Mouse (Mus musculus) hindbrain, embryonic 13.5 days (tissue): ENCODE results near the gene Parvb. TPM values are rescaled to one million over a fixed set of nuclear protein-coding genes. Genes with fewer than 3 reads are reported as not detected.

ENCODE experiments used
- ATAC-seq: fragments of 200-750 bp; cut with Nextera tagmentation; 2 replicates; pipeline ENCODE4 v1.8.0; 2017; ENCODE audit warnings: moderate TSS enrichment; ENCODE audit not compliant: low FRiP score
- H3K27ac ChIP-seq: fragments of 300-500 bp; sonication (generic); 2 replicates; pipeline ENCODE4 v1.5.1; 2015; ENCODE audit warnings: inconsistent platforms, mild to moderate bottlenecking, moderate library complexity
- H3K27me3 ChIP-seq: fragments of 300-500 bp; sonication (generic); 2 replicates; pipeline ENCODE4 v1.6.1; 2015; ENCODE audit warnings: mild to moderate bottlenecking, inconsistent platforms
- H3K36me3 ChIP-seq: fragments of 300-500 bp; sonication (generic); 2 replicates; pipeline ENCODE4 v1.6.1; 2015; ENCODE audit warnings: mild to moderate bottlenecking, inconsistent platforms
- H3K4me1 ChIP-seq: fragments of 300-500 bp; sonication (generic); replicated peaks from 2 replicates; pipeline ENCODE4 v1.6.1; 2015; ENCODE audit warnings: inconsistent platforms
- H3K4me2 ChIP-seq: fragments of 300-500 bp; sonication (generic); 2 replicates; pipeline ENCODE4 v1.6.1; 2015; ENCODE audit warnings: inconsistent platforms, mild to moderate bottlenecking, moderate library complexity
- H3K4me3 ChIP-seq: fragments of 300-500 bp; sonication (generic); 2 replicates; pipeline ENCODE4 v1.5.1; 2015; ENCODE audit warnings: mild to moderate bottlenecking, inconsistent platforms
- H3K9ac ChIP-seq: fragments of 300-500 bp; sonication (generic); 2 replicates; pipeline ENCODE4 v1.6.1; 2015; ENCODE audit warnings: mild to moderate bottlenecking, inconsistent platforms
- H3K9me3 ChIP-seq: fragments of 300-500 bp; sonication (generic); 2 replicates; pipeline ENCODE4 v1.6.1; 2016; ENCODE audit warnings: inconsistent platforms
- WGBS: fragments of 180-500 bp; shearing (Covaris S2); methylation state at CpG from one replicate; pipeline ENCODE4 v1.1.7; 2015; 5-methylcytosine and 5-hydroxymethylcytosine counted together
- polyA plus RNA-seq: library from polyadenylated mRNA; unstranded; fragments of >200 nt; fragmentation: Nextera tagmentation; extraction: Ambion mirVana; gene quantifications from 2 replicates; pipeline ENCODE4 v1.2.1, GENCODE M21; 2015

Parvb gene
- polyA plus RNA-seq, 1 experiment from 2014 or later = 3.9 TPM

DNA sequence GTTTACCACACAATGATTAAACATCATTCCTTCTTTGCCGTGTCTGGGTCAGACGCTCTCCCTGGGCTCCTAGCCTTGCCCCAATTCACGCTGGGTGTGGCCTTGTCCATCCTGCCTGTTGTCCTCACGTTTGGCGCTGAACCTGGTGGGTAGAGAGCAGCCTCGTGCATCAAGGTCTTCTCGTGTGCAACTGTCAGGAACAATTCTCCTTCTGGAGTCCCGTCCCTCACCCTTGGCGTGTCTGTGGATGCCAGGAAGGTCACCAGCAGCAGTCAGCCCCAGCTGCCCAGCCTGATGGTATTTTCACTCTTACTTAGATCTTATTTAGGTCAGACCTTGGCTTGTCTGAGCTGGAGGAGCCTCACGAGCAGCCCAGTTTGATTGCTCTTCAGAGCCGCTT, 33.3 kb downstream of the Parvb start:
- Histone ChIP-seq H3K4me2 (no peak overlapping the region), H3K9ac (no peak overlapping the region), H3K36me3 (no peaks in the 10 kb centered on the region), H3K27ac (0 out of 2 replicates have a peak overlapping the region, but pooled peaks have one; percentile 12), H3K4me3 (no peak overlapping the region), H3K27me3 (0 out of 2 replicates have a peak, but pooled peaks cover 11% of the 10 kb centered on the region), H3K4me1 (peaks cover 29% of the 10 kb centered on the region), H3K9me3 (no peaks in the 10 kb centered on the region)
- ATAC-seq = no peak
- WGBS = 65% methylated on average over 11 of the region's 11 CpGs

DNA sequence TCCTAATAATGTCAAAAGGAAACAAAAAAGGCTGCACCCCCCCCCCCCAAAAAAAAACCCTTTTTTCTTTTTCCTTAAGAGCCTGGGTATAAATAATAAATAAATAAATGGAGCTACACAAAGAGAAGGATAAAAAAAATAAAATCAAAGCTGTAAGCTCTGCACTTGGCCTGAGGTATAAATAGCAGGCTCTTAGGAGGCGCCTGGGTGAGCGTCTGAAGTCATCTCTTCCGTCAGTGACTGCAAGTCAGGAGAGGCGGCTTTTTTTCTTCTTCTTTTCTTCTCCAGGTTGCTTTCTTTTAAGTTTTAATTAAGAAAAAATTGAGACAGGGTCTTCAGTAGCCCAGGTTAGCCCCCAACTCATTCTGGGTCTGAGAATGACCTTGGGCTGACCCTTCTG, 34.4 kb downstream of the Parvb start:
- no peaks in the 10 kb centered on the region for H3K9me3 ChIP-seq
- H3K36me3 ChIP-seq = no peaks in the 10 kb centered on the region
- H3K27ac ChIP-seq = 0 out of 2 replicates have a peak overlapping the region, but pooled peaks have one; percentile 3
- H3K9ac ChIP-seq = no peak overlapping the region
- no peak for ATAC-seq
- no peak overlapping the region for H3K4me2 ChIP-seq
- no peak overlapping the region for H3K4me3 ChIP-seq
- 75% methylated on average over 4 of the region's 4 CpGs for WGBS
- H3K4me1 ChIP-seq = peaks cover 20% of the 10 kb centered on the region
- 0 out of 2 replicates have a peak, but pooled peaks cover 11% of the 10 kb centered on the region for H3K27me3 ChIP-seq

DNA sequence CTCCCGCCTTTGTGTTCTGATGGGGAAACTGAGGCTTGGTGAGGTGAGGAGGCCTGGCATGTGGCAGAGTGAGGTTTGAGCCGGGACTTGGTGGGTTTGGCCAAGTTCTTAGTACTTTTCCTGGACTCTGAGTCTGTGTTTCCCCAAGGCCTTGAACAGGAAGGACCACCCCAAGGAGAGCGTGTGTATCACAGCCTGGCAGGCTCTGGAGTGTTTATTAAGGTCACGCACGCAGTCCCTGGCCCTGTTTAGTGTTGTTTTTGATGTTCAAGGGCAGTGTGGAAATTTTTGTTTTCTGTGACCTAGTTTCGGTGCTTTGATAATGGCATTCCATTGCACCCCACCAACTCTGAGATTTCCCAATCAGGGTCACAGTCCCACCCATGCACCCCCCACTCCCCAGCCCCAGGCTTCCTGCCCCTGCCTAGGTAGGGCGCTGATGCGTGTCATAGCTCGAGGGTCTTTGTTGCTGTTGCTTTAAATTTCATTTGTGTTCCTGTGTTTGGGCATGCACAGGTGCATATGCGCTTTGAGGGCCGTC, 35.9 kb downstream of the Parvb start:
- ATAC-seq = no peak
- Histone ChIP-seq H3K4me2 (no peak overlapping the region), H3K9ac (no peak overlapping the region), H3K36me3 (no peaks in the 10 kb centered on the region), H3K4me1 (peaks cover 17% of the 10 kb centered on the region), H3K9me3 (no peaks in the 10 kb centered on the region), H3K27ac (no peak overlapping the region), H3K4me3 (no peak overlapping the region), H3K27me3 (0 out of 2 replicates have a peak, but pooled peaks cover 7% of the 10 kb centered on the region)
- 92% methylated on average over 11 of the region's 11 CpGs for WGBS

DNA sequence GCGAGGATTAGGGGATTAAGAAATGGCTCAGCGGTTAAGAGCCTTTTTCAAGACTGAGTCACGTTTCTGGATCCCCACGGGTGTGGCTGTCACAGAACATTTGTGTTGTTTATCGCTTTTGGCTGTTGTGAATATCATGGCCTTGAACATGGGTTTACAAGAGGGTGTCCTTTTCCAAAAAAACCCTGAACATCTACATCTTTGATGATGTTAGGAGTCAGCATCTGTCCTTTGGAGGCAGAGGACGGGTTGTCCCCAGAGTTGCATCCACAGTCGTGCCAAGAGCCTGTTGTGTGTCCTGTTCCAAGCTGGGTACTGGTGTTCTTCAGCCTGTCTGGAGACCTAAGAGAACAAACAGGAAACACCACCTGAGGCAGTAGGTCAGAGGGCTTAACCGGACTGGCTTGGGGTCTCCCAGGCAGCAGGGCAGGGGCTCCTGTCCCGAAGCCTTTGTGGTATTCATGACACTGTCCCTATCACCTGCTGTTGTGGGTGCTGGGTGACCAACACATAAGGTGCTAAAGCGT, 37.3 kb downstream of the Parvb start:
- Histone ChIP-seq H3K9me3 (no peaks in the 10 kb centered on the region), H3K4me1 (peaks cover 10% of the 10 kb centered on the region; the same call in 1 of the 2 replicates), H3K9ac (no peak overlapping the region), H3K36me3 (no peaks in the 10 kb centered on the region), H3K4me2 (no peak overlapping the region), H3K4me3 (no peak overlapping the region), H3K27ac (no peak overlapping the region), H3K27me3 (0 out of 2 replicates have a peak, but pooled peaks cover 7% of the 10 kb centered on the region)
- 87% methylated on average over 10 of the region's 10 CpGs for WGBS
- ATAC-seq = no peak

DNA sequence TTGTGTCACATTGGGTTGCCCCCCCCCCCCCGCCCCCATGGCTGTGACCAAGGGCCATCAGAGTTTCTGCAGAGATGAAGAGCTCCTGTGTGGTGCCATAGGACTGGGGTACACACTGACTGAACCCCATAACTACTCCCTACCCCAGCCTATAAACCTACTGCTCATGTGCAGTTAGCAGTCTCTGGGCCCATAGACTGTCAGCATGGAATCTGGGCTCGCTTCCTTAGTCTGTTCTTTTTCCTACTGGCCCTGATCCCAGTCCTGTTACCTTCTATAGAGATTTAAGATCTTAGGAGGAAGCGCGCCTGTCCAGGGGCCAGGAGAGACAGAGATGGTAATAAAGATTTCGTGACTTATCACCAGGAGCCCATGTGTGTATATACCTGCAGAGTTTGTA, 38.2 kb downstream of the Parvb start:
- Histone ChIP-seq H3K4me2 (no peak overlapping the region), H3K9me3 (no peaks in the 10 kb centered on the region), H3K9ac (no peak overlapping the region), H3K4me1 (peaks cover 9% of the 10 kb centered on the region; the same call in 1 of the 2 replicates), H3K27me3 (0 out of 2 replicates have a peak, but pooled peaks cover 7% of the 10 kb centered on the region), H3K4me3 (no peak overlapping the region), H3K27ac (no peak overlapping the region), H3K36me3 (no peaks in the 10 kb centered on the region)
- whole genome bisulfite sequencing = 95% methylated on average over 5 of the region's 5 CpGs
- ATAC-seq = no peak

DNA sequence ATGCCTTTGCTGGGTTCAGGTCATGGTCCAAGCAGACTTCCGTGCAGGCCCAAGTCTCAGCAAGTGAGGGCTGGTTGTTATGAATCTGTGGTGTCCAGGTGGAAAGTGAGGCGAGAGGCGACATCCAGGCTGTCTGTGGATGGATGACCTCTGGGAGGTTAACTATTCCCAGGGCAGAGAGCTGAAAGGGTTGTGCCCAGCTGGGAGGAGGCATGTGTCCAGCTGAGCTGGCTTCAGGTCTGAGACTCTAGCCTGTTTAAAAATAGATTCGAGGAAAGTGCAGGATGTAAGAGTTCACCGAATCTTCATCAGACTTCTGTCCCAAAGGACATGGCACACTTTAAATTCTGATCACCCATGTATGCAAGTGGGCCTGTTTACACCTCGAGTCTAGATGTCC, 38.6 kb downstream of the Parvb start:
- H3K9ac ChIP-seq = no peak overlapping the region
- H3K4me2 ChIP-seq = no peak overlapping the region
- no peak for ATAC-seq
- H3K36me3 ChIP-seq = no peaks in the 10 kb centered on the region
- no peak overlapping the region for H3K27ac ChIP-seq
- WGBS = 71% methylated on average over 6 of the region's 6 CpGs
- H3K9me3 ChIP-seq = no peaks in the 10 kb centered on the region
- 0 out of 2 replicates have a peak, but pooled peaks cover 4% of the 10 kb centered on the region for H3K4me1 ChIP-seq
- H3K4me3 ChIP-seq = no peak overlapping the region
- 0 out of 2 replicates have a peak, but pooled peaks cover 7% of the 10 kb centered on the region for H3K27me3 ChIP-seq

DNA sequence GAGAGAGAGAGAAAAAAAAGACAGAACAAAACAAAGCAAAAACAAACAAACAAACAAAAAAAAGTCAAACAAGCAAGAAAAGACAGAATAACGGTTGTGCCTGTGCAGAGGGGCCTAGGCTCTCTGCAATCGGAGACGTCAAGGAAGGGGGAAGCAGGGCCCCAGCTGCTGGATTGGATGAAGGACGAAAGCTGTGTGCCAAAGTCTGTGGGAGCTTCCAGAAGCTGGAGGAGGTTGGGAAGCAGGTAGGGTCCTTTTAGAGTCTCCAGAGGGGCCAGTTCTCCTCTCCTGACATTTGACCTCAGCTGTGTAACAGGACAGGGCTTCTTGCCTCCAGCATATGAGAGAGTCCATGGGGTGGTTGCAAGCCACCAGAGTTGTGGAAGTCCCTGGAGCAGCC, 44.2 kb downstream of the Parvb start:
- Histone ChIP-seq H3K4me1 (peaks cover 19% of the 10 kb centered on the region), H3K9me3 (no peaks in the 10 kb centered on the region), H3K27ac (no peak overlapping the region), H3K4me3 (no peak overlapping the region), H3K9ac (no peak overlapping the region), H3K36me3 (no peaks in the 10 kb centered on the region), H3K27me3 (no peaks in the 10 kb centered on the region), H3K4me2 (no peak overlapping the region)
- 90% methylated on average over 4 of the region's 4 CpGs for WGBS
- no peak for ATAC-seq

DNA sequence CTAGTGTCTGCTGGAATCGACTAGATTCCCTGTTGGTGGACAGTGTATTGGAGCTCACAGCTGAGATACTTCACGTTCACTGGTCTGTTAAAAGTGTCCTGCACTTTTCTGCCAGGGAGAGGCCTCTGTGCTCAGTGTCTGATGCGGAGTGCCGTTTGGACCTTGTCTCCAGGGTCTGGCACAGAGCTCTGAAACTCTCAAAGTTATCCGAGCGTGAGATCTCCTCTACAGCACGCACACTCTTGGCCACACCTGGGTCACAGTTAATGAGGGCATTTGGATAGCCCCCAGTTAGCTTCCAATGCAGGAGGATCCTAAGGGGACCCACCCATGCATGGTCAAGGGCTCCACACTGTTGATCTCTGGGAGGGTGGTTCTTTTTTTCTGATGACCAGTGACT, 46.2 kb downstream of the Parvb start:
- Histone ChIP-seq H3K36me3 (no peaks in the 10 kb centered on the region), H3K9me3 (no peaks in the 10 kb centered on the region), H3K4me3 (no peak overlapping the region), H3K4me2 (no peak overlapping the region), H3K9ac (no peak overlapping the region), H3K27ac (peak overlapping the region; percentile 50; the same call in 1 of the 2 replicates), H3K27me3 (no peaks in the 10 kb centered on the region), H3K4me1 (peaks cover 23% of the 10 kb centered on the region)
- ATAC-seq = no peak
- 80% methylated on average over 7 of the region's 7 CpGs for WGBS

DNA sequence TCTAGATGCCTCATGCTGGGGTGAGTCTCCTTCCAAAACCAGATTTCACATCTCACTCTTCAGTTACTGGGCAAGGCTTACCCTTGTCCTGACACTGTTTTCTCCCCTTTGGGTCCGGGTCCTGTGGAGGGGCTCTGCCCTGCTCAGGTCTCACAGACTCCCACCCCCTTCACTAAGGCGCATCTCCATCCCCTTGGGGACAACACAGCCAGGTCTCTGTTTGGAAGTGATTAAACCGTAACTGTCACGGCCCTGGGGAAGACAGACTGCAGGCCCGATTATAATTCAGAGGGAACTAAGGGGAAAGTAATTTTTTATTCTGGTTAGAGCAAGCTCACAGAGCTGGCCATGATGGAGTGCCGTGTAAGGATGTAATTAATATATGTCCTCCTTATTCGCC, 46.8 kb downstream of the Parvb start:
- H3K4me2 ChIP-seq = no peak overlapping the region
- H3K4me1 ChIP-seq = peaks cover 23% of the 10 kb centered on the region
- 36% methylated on average over 7 of the region's 7 CpGs for WGBS
- no peak for ATAC-seq
- H3K27ac ChIP-seq = peak overlapping the region; percentile 50; the same call in 1 of the 2 replicates
- H3K27me3 ChIP-seq = no peaks in the 10 kb centered on the region
- no peaks in the 10 kb centered on the region for H3K36me3 ChIP-seq
- no peak overlapping the region for H3K4me3 ChIP-seq
- H3K9ac ChIP-seq = no peak overlapping the region
- H3K9me3 ChIP-seq = no peaks in the 10 kb centered on the region

DNA sequence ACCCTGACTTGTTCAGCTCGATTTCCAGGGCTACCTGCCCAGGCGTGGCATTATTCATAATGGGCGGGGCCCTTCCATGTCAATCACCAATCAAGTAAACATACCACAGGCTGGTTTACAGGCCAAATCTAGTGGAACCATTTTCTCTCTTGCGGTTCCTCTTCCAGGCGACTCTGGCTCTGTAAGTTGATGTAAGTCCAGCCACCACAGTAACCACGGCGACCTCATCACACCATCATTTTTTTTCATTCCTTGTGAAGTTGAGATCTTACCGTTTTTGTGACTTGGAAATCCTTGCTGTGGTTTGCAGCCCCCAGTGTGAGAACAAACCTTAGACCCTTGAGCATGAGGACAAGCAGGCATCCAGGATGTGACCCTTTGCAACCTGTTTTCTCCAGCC, 48.5 kb downstream of the Parvb start:
- H3K9ac ChIP-seq = no peak overlapping the region
- H3K36me3 ChIP-seq = no peaks in the 10 kb centered on the region
- H3K27ac ChIP-seq = no peak overlapping the region
- H3K4me3 ChIP-seq = no peak overlapping the region
- H3K27me3 ChIP-seq = no peaks in the 10 kb centered on the region
- H3K9me3 ChIP-seq = no peaks in the 10 kb centered on the region
- H3K4me2 ChIP-seq = no peak overlapping the region
- peaks cover 25% of the 10 kb centered on the region for H3K4me1 ChIP-seq
- 84% methylated on average over 8 of the region's 8 CpGs for WGBS
- no peak for ATAC-seq

DNA sequence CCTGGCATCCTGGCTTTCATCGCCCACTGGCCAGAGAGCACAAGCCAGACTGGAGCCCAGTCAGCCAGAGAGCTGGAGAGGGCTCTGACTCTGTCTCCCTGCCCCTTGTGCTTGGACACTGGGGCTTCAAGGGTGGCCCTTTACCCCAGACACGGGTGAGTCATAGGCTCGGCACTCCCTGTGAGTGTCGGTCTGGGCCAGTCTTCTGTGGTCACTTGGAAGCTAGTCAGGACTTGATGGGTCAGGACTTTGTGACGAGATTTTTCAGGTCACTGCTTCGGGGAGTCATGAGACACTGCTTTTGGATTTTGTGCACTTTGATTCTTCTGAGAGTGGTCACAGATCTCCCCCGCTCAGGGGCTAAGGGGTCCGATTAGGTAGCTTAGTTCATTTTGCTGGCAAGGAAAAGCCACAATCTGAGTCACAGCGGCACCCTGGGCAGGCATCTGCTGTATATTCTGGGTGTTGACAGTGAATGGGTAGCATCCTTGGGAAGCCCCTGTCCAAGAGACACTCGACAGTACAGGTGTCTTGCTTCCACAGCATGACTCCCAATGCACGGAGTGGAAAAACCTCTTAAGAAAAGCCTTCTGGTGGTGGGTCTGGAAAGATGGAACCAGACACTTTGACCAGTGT, 49.0 kb downstream of the Parvb start:
- H3K4me1 ChIP-seq = peaks cover 29% of the 10 kb centered on the region
- no peak overlapping the region for H3K4me2 ChIP-seq
- no peak overlapping the region for H3K9ac ChIP-seq
- H3K9me3 ChIP-seq = no peaks in the 10 kb centered on the region
- ATAC-seq = no peak
- WGBS = 84% methylated on average over 11 of the region's 11 CpGs
- H3K4me3 ChIP-seq = no peak overlapping the region
- peaks cover 3% of the 10 kb centered on the region; the same call in 1 of the 2 replicates for H3K27me3 ChIP-seq
- H3K36me3 ChIP-seq = no peaks in the 10 kb centered on the region
- H3K27ac ChIP-seq = no peak overlapping the region

DNA sequence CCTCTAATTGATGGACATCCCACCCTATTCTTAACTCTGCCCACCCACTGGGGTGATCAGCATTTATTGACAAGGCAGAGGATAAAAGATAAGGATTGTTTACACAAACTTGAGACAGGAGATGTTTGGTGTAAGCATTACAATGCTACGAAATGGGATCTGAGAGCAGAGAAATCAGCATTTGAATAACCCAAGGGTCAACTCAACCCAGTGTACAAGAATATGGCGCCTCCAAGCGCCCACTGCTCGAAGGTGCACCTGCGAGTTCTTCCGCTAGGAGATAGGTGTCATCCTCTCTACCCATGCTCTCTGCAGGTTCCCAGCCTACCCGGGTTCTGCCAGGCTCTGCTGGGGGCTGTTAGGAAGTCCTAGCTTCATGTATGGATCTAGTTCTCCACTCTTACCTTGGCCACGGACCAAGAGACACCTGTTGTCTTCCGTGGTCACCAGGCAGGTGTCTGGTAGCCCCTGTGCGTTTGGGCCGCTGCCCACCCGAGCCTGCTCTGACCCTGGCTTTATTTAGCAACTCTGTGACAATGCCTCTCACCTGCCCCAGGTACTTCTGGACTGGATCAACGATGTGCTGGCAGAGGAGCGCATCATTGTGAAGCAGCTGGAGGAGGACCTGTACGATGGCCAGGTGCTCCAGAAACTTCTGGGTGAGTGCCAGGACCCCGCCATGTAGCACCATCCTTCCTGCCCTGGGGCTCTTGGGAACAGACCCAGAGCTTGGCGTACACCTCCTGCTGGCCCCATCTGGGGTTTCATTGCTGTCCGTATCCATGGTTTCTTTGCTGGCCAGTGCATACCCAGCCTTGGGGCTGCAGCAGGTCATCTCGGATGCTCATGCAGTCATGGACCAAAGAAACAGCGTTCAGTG, 50.6 kb downstream of the Parvb start:
- peaks cover 34% of the 10 kb centered on the region for H3K4me1 ChIP-seq
- whole genome bisulfite sequencing = 73% methylated on average over 20 of the region's 20 CpGs
- no peak for ATAC-seq

More for the DNA sequence above, 50.6 kb downstream of the Parvb start:
- Histone ChIP-seq H3K9me3 (no peaks in the 10 kb centered on the region), H3K9ac (no peak overlapping the region), H3K4me3 (no peak overlapping the region), H3K4me2 (no peak overlapping the region), H3K36me3 (no peaks in the 10 kb centered on the region), H3K27ac (no peak overlapping the region), H3K27me3 (peaks cover 10% of the 10 kb centered on the region; the same call in 1 of the 2 replicates)
